Mouse (Mus musculus) layer of hippocampus, postnatal 36 days (tissue): ENCODE measurements around the gene Dram1. TPM values are rescaled to one million over a fixed set of nuclear protein-coding genes. Genes with fewer than 3 reads are reported as not detected.
"Not testable (repeated sequence)": the region's sequence is repeated elsewhere in the genome, so short reads cannot be mapped to it uniquely, and the experiment has no call there.

Experiments used
- DNase-seq, 2 experiments: peaks; one replicate each; pipeline ENCODE4 v3.0.0; 2022
- total RNA-seq, 2 experiments: library from RNA; stranded (reverse); gene quantifications; 2 replicates each; pipeline ENCODE4 v1.2.3; 2021

Gene Dram1
- total RNA-seq, 2 experiments from 2014 or later: 1.2 to 1.5 TPM

- DNase-seq: no peak
Observed at GRCm38 (mm10) chr10:88385758-88386157, 6.9 kb upstream of the Dram1 start.

DNA sequence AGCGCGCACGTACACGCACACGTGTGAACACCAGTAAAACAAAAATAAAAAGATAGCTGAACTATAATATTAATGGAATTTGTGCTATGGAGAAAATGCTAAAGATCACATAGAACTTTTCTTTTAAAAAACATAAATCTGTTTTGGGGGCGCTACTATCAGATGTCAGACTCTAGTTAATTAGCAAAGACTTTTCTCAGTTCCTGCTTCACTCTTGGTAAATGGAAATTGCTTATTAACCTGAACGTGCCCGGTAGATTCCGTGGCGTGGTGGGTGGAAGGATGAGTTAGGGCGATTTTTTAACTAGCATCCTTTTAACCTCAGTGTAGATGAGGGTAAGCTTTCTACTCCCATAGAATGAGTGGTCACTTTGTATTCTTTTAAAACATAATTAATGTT, 6.4 kb upstream of the Dram1 start:
- no peak for DNase-seq

- no peak for DNase-seq
Observed at GRCm38 (mm10) chr10:88384081-88384480, 5.2 kb upstream of the Dram1 start.

DNA sequence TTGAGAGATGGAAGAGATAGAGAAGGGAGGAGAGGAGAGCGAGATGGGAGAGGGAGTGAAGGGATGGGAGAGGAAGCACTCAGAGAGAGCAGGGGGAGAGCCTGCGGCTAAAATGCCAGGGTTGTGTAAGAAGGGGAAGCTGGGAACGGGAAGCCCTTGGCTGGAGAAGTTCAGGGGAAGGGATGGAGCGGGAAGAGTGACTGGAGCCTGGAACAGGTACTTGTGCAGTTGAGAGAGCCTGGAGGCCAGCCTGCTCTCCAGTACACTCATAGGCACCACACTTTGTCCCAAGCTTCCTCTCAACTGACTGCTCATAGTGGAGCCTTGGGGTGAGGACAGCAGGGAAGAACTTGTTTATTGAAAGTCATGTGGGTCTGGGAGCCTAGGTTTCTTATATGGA, 4.6 kb upstream of the Dram1 start:
- DNase-seq: no peak

DNA sequence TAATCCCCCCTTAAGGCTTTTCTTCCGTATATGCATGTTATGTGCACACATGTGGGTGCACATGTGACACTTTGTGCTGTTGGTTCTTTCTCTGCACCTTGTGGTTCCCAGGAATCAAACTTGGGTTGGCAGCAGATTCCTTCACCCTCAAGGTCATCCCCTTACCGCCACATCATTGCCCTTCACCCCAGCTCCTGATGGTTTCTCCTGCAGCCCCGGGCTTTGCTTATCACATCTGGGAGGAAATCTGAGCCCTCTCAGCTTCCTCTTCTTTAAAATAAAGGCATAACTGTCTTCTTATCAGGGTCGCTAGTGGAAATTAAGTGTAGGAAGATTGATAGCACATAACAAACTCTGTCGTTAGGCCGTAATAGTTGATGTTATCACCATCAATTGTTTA, 3.1 kb upstream of the Dram1 start:
- DNase-seq: no peak

DNA sequence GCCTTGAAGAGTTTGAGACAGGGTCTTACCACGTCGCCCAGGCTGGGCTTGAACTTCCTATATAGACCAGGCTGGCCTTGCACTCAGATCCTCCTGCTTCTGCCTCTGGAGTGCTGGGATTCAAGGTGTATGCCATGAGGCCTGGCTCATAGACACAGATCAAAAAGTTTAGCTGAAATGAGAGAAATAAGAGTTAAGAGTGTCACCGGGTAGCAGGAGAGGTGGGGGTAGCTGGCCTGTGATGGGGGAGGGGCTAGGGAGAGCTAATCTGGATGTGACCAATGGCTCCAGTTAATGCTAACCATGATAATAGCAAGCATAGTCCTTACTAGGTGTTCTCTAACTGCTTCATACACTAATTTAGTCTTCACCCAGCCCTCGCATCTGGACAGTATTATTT, 2.4 kb upstream of the Dram1 start:
- no peak for DNase-seq

DNA sequence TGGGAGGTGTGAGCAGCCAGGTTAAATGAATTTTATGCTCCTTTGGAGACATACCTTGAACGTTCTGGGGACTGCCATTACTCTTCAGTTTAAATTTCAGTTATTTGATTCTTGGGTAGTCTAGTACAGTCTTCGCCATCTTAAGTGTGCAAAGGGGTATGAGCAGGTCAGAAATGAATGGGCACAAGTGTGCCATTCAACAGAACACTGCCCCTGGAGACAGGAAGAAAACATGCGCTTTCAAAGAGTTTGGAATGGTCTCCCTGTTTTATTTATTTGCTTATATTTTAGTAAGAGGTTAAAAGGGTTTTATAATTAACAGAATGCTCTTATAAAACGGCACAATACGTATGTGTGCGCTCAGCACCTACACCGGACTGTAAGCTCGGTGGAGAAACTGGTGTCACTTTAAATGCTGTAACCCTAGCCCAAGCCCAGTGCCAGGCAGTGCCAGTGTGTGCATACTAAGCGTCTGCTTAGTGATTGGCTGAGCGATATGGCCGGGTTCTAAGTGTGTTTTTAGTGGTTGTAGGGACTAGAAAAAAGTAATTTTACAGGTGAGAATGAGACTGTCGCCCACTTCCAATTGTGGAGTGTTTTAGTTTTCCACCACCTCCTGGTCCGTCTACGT, 1.7 kb upstream of the Dram1 start:
- no peak for DNase-seq

GRCm38 (mm10) chr10:88380002-88380401, 1.1 kb upstream of the Dram1 start:
- peak in 1 of 2 experiments; percentile 30 for DNase-seq

GRCm38 (mm10) chr10:88377666-88378065, 1.2 kb downstream of the Dram1 start:
- no peak for DNase-seq

DNA sequence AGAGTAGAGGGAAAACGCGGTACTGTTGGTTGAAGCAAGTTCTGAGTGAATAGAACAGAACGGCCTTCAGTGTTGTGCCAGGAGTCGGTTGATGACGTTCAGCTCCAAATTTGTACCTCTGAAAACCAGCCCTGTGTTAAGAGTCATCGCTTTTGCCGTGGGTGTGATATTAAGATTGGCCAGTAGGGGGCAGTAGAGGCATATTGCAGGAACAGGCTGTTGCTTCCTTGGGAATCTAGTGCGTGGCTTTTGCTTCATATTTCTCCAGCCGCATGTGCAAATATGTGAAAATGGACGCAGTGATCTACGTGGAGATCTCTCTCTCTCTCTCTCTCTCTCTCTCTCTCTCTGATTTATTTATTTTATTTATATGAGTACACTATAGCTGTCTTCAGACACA, 2.1 kb downstream of the Dram1 start:
- peak; percentile 89 to 94 for DNase-seq

DNA sequence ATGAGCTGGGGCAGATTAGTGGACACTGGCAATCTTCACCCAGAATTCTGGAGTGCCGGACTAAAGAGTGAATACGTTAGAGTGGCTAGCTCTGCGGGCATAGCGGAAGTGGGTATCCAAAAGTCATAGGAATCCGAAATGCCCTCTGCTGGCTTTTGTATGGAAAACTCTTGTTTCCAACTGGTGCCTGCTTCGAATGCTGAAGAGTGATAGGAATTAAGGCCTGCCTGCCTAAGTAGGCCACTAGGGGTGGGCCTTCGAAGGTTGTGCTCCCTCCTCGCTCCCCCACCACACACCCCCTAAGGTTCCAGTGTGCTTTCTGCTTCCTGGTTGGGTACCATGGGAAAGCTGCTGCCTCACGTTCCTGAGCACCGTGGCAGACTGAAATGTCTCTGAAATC, 3.9 kb downstream of the Dram1 start:
- no peak for DNase-seq

DNA sequence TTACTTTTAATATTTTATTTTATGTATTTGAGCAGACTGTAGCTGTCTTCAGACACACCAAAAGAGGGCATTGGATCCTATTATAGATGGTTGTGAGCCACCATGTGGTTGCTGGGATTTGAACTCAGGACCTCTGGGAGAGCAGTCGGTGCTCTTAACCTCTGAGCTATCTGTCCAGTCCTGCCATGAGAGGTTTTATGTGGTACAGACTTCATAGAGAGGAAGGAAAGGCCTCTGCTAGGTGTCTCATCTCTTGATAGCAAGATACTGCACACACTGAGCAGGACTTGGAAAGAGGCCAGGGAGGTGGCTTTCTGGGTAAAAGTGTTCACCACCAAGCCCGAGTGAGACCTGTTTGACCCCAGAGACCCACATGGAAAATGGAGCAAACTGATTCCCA, 5.9 kb downstream of the Dram1 start:
- DNase-seq: not testable (repeated sequence)

GRCm38 (mm10) chr10:88372436-88372835, 6.4 kb downstream of the Dram1 start:
- no peak for DNase-seq

GRCm38 (mm10) chr10:88371793-88372192, 7.1 kb downstream of the Dram1 start:
- no peak for DNase-seq

DNA sequence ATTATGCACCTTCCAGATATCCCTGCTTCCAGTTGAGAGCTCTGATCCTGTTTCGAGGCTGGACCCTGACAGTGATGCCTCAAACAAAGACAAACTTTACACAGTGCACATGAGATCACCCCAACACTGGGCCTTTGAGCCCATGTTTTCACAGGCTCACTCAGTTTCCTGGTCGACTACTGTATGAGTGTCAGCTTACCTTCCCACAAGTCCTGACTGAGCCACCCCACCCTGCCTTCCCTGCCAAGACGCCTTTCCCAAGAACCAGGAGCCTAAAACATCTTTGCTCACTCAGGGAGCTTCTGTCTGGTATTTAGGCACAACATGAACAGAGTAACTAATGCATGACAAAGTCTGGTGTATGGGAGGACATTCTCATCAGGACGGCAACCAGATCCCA, 9.6 kb downstream of the Dram1 start:
- DNase-seq: no peak

GRCm38 (mm10) chr10:88364221-88364620, 14.7 kb downstream of the Dram1 start:
- no peak for DNase-seq

DNA sequence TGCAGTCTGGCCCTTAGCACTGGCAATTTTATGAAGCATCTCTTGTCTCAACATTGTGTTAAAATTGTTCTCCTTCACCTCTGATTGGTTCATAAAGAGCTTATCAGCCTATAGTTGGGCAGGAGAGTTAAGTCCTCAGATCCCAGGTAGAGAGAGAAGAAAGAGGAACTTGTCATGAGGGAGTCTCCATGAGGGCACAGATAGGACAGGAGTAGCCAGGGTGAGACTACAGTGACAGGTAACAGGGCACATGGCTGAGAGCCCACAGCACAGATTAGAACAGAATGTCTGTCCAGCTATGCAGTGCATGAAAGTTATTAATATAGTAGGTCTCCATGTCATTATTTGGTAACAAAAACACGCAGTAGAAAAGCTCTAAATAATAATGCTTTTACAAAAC, 16.7 kb downstream of the Dram1 start:
- no peak for DNase-seq

- peak; percentile 51 for DNase-seq
Observed at GRCm38 (mm10) chr10:88356983-88357559, 21.8 kb downstream of the Dram1 start.

DNA sequence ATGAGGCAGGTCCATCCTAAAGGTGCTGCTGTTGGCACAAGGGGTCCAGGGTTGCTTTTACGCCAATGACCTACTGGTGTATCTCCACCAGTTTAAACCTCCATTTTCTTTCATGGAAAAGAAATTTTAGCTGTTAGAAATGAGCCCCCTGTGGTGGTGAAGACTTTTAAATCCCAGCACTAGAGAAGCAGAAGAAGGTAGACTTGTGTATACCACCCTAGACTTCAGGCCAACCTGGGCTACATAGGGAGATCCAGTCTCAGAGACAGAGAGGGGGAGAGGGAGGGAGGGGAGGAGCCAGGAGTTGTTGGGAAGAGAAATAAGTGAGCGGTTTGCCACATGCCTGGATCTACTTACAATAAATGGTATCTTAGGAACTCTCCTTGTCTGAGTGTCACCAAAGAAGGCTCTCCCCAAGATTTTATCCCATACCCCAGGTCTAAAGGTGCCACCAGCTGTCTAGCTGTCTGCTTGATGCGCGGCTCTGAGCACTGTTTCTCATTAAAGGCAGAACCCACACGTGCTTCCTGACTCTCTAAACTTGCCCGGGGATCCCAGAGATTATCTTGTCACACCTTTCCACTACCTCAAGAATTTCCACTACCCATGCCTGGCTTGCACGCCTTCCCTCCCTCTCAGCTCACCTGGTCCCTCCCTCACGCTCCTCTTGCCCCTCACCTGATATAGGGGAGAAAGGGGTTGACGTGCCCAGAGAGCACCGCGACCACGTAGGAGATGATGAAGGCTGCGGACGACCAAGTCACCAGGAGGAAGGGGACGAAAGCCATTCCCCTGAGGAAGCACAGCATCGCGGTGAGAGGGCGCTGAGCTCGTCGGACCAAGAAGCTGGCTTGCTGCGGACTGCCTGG, 22.5 kb downstream of the Dram1 start:
- DNase-seq: no peak

- DNase-seq: no peak
Observed at GRCm38 (mm10) chr10:88354599-88354998, 24.3 kb downstream of the Dram1 start.

DNA sequence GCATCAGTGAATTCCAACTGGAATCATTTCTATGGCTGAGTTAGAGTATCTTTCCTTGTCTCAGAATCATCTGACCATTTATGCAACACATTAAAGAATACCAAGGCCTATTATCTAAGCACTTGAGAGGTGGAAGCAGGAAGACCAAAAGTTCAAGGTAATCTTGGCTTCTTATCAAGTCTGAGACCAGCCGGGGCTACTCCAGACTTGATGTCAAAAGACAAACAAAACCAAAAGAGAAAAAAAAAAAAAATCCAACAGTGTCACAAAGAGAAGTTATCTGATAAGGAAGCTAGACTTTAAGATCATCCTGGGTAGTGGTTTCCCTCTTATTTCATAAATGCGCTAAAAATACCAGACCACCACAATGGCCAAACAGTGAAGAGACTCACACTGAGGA, 26.3 kb downstream of the Dram1 start:
- DNase-seq: no peak

DNA sequence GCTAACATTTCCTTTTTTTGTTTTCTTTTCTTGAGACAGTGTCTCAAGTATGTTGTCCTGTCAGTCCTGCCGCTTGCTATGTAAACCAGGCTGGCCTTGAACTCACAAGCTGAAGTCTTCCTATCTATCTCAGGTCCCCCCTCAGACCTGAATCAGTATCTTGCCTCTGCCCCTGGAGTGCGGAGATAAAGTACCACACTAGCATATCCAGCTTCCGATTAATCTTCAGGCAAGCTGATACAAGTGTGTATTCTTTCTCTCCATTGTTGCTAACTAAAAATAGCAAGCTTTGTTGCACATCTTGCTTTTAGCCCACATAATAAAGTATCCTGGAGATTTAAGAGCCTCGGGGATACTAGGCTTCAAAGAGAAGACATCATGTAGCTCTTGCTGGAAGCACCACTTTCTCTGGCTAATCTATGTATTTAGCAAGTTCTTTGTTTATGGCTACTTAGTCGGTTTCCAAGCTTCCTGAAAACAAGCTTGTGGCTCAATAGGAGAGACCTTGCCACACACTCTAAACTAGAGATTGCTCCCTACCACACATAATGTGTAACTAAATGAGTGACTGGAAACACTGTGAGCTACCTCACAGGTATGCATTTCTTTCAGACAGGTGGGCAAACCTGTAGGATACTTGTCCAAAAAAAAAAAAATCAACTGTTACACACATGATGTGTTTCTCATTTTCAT, 27.3 kb downstream of the Dram1 start:
- DNase-seq: no peak

DNA sequence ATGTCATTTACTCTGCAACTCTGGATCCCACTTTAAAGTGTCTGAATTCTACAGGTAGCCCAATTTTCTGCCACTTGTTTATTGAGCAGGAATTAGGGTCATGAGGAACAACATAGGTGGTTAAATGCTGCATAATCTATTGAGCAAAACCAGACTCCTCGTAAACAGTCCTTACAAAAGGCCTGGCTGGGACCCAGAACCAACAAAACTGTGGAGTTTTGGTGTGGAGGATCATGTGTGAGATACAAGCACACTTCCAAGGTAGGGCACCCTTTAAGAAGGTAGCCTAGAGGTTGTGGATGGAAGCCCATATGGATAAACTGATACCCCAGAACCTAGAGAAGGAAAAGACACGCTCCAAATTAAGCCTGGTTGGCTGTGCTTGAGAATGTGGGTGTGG, 28.2 kb downstream of the Dram1 start:
- no peak for DNase-seq
